Mouse (Mus musculus): ENCODE results near the gene Edc3.

The Edc3 gene

GRCm38 (mm10) chr9:57708068-57708719 is at the start of gene Edc3:
Gene Edc3, plus strand, starts transcription at chr9:57708540.
- in situ Hi-C loops (cut with MboI, MseI): no loop called here

DNA sequence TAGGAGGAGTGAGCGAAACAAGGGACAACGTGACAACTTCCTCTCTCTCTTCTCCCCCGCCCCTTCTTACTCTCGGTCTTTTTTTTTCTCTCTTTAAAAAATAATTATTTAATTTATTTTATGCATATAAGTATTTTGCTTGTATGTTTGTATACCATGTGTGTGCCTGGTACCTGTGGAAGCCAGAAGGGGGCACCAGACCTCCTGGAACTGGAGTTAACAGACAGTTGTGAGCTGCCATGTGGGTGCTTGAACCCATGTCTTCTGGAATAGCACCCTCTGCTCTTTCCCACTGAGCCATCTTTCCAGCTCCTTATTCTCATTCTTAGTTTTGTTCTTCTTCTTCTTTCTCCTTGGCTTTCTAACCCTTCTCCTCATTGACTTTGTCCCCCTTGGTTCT is 49.4 kb upstream of the Edc3 start:
- in situ Hi-C loops (cut with MboI, MseI): no loop called here

GRCm38 (mm10) chr9:57659774-57660173 is 48.6 kb upstream of the Edc3 start:
- in situ Hi-C loops (cut with MboI, MseI): loop anchor here (10.0 kb wide), 1 partner anchor 95 kb away; no protein-coding TSS in a partner anchor

DNA sequence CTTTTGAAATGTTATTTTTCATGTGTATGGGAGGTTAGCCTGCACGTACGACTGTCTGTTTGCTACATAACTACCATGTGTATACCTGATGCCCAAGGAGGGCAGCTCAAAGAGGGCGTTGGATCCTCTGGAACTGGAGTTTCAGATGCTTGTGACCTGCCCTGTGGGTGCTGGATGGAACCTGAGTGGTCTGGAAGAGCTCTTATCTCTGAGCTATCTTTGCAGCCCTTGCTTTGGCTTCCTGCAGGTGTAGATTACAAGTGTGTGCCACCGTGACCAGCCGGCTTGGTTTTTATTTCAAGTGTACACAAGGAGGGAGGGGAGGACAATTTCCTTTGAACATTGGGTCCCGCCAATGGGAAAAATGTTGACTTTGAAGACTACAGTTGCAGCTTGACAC is 47.8 kb upstream of the Edc3 start:
- in situ Hi-C loops (cut with MboI, MseI): loop anchor here (10.0 kb wide), 1 partner anchor 94 kb away; no protein-coding TSS in a partner anchor

DNA sequence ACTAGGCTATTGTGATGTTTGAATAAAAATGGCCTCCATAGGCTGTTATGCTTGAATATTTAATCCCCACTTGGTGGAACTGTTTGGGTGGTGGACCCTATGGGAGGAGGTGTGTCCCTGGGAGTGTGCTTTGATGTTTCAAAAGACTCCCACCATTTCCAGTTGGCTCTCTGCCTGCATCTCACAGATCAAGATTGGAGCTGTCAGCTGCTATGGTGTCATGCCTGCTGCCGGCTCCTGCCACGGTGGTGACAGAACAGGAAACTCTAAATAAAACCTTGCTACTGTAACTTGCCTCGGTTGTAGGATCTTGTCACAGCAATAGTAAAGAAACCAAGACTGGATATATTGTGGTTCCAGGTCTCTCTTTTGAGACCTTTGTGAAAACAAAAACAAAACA is 46.8 kb upstream of the Edc3 start:
- in situ Hi-C loops (cut with MboI, MseI): loop anchor here (10.0 kb wide), 1 partner anchor 93 kb away; no protein-coding TSS in a partner anchor

DNA sequence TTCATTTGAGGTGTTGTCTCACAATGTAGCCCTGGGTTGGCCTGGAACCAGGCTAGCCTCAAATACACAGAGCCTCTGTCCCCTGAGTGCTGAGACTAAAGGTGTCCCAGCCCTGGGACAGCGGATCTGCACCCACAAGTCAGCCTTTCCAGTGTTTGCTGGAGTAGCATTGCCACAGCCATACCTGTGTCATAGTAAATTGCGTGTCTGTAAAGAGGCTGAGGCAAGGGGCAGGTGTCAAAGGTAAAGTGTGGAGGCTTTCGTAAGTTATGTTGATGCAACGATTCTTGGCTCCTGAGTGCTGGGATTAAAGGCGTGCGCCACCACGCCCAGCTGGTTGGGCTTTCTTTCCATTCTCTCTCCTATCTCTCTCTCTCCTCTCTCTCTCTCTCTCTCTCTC is 43.7 kb upstream of the Edc3 start:
- in situ Hi-C loops (cut with MboI, MseI): loop anchor here (10.0 kb wide), 1 partner anchor 90 kb away; no protein-coding TSS in a partner anchor

- in situ Hi-C loops (cut with MboI, MseI): loop anchor here (10.0 kb wide), 1 partner anchor 88 kb away; no protein-coding TSS in a partner anchor
These were observed 41.8 kb upstream of the Edc3 start for GRCm38 (mm10) chr9:57666536-57666935.

- in situ Hi-C loops (cut with MboI, MseI): loop anchor here (10.0 kb wide), 1 partner anchor 88 kb away; no protein-coding TSS in a partner anchor
These were observed 41.2 kb upstream of the Edc3 start for GRCm38 (mm10) chr9:57667136-57667535.

DNA sequence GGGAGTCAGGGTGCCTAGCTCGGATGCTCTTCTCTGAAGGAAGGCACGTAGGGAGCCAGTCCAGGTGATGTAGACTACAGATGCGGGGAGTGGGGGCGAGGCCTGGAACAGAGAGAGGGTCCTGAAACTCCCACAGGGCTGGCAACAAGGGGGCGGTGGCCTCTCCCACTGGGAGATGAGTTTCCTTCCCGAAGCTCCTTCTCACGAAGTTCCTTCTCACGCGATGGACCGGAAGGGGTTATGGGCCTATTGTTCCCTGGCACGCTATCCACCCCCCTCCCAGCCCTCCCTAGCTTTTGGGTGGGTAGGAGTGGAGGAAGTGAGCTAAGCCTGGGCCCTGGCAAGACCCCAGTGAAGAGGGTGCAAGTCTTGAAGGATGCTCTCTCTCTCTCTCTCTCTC is 40.5 kb upstream of the Edc3 start:
- in situ Hi-C loops (cut with MboI, MseI): loop anchor here (10.0 kb wide), 1 partner anchor 87 kb away; no protein-coding TSS in a partner anchor

DNA sequence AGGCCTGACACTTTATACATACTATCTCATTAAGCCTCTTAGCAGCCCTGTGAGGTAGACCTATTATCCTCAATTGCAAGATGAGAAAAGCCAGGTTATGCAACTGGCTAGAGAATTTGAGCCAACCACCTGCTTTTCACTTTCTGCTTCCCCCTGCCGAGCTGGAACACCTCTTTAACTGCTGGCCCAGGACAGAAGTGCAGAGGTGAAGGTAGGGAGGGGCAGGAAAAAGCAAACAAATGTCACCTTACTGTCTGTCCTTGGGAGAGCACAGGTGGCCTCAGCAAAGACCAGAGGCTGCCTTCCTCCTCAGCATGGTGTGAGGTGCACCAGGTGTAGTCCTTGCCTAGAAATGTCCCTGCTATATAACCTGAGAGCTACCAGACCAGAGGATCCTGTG is 40.1 kb upstream of the Edc3 start:
- in situ Hi-C loops (cut with MboI, MseI): loop anchor here (10.0 kb wide), 1 partner anchor 87 kb away; no protein-coding TSS in a partner anchor

DNA sequence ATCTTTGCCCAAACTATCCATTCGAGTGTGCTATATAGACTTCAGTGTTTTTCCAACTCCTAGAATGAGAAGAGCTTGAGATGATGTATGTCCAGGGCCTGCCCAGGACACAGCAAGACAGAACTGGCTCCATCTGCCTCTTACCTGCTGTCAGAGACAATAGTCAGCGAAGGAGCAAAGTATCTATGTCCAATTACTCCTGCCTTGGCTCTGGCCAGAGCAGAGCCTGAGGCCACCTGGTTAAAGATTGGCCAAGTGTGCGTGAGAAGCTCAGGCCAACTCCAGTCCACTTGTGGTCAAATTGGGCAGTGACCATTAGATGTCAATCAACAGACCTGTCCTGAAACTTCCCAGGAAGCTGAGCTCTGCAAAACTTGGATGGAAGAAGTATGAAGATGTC is 38.8 kb upstream of the Edc3 start:
- in situ Hi-C loops (cut with MboI, MseI): loop anchor here (10.0 kb wide), 1 partner anchor 85 kb away; no protein-coding TSS in a partner anchor

DNA sequence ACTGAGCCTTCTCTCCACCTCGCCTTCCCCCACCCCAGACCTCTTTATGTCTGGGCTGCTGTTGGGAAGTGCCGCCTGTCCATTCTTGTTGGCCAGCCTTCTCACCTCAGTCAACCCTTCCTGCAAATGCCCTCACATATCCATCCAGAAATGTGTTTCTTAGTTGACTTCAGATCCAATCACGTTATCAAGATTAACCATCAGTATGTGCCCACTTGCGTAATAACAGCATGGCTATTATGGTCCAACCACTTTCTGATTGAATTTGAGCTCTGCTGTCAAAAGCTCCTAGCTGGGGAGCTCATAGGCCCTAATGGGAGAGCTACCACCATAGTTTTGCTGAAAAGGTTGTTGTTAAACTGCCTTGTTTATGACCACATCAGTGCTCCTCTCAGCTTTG is 37.3 kb upstream of the Edc3 start:
- in situ Hi-C loops (cut with MboI, MseI): no loop called here

GRCm38 (mm10) chr9:57671500-57671899 is 36.8 kb upstream of the Edc3 start:
- in situ Hi-C loops (cut with MboI, MseI): no loop called here

DNA sequence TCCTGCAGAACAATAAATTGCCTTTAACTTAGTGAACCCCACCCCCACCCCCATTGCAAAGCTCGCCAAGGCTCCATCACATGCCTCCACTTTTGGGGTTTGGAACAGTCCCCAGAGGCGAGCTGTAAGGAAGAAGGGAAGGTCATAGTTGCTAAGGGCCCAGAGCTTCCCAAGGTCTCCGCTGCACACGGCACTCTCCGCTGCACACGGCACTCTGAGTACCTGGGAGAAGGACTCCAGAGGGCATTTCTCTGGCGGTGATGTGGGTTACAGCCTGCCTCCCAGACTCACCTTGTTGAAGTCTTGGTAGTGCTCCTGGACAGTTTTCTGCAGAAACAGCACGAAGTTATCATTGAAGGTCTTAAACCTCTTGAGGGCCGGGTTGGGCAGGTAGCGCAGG is 26.9 kb upstream of the Edc3 start:
- in situ Hi-C loops (cut with MboI, MseI): no loop called here

DNA sequence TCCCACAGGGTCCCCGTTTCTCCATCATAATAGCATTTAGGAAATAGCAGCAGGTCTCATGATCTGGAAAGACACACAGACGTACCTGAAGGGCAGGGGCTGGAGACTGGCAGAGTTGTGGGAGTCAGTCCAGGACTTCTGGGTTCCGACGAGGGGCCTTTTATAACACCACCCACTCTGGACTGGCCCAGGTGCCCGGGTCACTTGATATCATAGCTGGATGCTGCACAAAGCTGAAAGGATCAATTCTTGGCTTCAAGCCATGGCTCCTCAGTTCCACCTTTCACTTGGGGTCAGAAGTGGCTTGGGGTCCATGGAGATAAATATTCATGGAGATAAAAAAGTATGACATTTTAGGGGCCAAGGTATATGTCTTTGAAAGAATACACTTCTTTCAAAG is 24.8 kb upstream of the Edc3 start, which contains the start of gene Cyp1a2:
Cyp1a2 (minus strand) TSS at position 184 of the 400 bp plus-strand sequence.
- in situ Hi-C loops (cut with MboI, MseI): no loop called here

DNA sequence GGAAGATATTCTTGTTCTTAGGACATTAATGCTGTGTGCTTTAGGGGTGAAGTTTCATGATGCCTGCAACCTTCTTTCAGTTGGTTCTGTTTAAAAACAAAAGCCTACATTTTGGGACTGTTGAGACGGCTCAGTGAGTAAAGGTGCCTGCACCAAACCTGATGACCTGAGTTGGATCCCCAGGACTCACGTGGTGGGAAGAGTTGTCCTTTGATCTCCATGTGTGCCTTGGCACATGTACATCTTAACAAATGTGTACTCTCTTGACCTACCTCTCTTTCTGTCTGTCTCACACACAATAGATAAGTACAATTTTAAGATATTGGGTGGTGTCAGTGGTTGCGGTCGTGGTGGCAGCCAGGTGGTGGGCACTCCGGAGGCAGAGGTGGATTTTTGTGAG is 22.3 kb upstream of the Edc3 start:
- in situ Hi-C loops (cut with MboI, MseI): no loop called here

DNA sequence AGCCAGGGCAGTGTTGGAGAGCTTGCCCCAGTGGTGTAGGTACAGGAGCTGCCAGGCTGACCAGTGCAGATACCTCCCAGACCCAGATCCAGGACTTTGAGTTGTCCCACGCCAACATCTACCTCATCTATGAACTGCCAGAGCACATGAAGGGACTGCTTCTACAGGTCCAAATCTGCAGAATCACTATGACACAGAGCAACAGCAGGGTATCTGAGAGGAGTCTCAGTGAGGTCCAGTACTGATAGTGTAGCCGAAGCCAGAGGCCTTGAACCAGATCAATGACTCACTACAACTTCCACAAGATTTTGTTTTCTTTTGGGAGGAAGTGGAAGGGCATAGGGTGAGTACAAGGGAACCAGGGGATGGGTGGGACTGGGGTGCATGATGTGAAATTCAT is 20.6 kb upstream of the Edc3 start, which contains the start of gene Cyp1a1:
Cyp1a1 (plus strand) TSS at position 178 of the 400 bp plus-strand sequence.
- in situ Hi-C loops (cut with MboI, MseI): no loop called here

- in situ Hi-C loops (cut with MboI, MseI): no loop called here
These were observed 20.2 kb upstream of the Edc3 start for GRCm38 (mm10) chr9:57688158-57688557.

DNA sequence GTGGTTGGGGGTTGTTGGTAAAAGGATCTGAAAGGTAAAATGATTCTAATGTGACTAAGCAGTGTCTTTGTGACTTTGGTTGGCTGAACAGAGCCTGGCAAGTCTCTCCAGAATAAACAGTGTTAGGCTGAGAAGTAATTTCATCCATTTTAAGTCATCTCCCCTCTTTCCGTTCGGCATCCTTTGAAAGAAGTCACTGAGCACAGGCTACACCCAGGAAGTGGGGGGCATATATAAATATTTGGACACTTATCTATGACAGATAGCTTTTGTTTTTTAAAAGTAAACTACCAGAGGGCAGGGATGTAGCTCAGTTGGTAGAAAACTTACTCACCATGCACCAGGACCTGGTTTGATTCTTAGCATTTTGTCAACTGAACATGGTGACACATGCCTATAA is 19.7 kb upstream of the Edc3 start:
- in situ Hi-C loops (cut with MboI, MseI): no loop called here

DNA sequence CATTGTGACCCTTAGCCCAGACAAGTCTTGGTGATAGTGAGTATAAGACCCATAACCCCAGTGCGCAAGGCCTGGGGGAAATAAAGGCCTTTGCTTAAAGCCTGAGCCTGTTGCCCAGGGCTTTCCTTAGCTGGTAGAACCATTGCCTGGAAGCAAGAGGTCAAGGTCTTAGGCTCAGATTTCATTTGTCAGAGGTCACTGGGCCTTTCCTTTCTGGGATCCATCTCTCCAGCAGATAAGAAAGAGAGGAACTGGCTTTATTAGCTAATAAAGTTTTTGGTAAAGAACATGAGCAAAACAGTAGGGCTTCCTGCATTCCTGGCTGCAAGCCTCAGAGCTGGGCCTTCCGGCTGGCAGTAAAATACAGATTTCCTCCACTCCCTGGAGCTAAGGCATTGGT is 14.2 kb upstream of the Edc3 start:
- in situ Hi-C loops (cut with MboI, MseI): no loop called here

GRCm38 (mm10) chr9:57696380-57697285 is 11.7 kb upstream of the Edc3 start:
- in situ Hi-C loops (cut with MboI, MseI): no loop called here

- in situ Hi-C loops (cut with MboI, MseI): no loop called here
These were observed 11.0 kb upstream of the Edc3 start for GRCm38 (mm10) chr9:57697380-57697779.

All from T-helper 1 cell (primary cell).